Mouse (Mus musculus) Patski (cell line): Measurements from ENCODE around the gene Tada2a. TPM values are rescaled to one million over a fixed set of nuclear protein-coding genes. Genes with fewer than 3 reads are reported as not detected.

Experiments used
- ATAC-seq: fragments of 100-300 bp; one replicate; pipeline ENCODE4 v1.8.0; 2021
- CTCF ChIA-PET: fragments of 350-600 bp; sonication (Branson Sonifier 250); formaldehyde crosslinking; loops from one replicate; lab custom pipeline; 2022; ENCODE audit warnings: inconsistent platforms; lab: Charles Lee
- POLR2A ChIA-PET: fragments of 350-600 bp; sonication (Branson Sonifier 250); formaldehyde crosslinking; loops from one replicate; lab custom pipeline; 2022; ENCODE audit warnings: antibody characterized with exemption, inconsistent platforms; lab: Charles Lee
- DNase-seq: peaks from one replicate; pipeline ENCODE4 v3.0.0-alpha.2; 2011; ENCODE audit warnings: low read depth, low spot score
- H3K27me3 ChIP-seq: fragments of 371-371 bp; one replicate; pipeline ENCODE4 v1.5.1; 2021
- CTCF ChIP-seq: fragments of 100-300 bp; IDR thresholded peaks from one replicate; pipeline ENCODE4 v1.5.1; 2021
- in situ Hi-C: fragments of 300-500 bp; cut with MboI; formaldehyde crosslinking; loops from 3 replicates; pipeline ENCODE4 v1.11.1; 2018; ENCODE audit warnings: low pct_unique_long_range_greater_than_20kb, mixed read lengths
- polyA plus RNA-seq: library from polyadenylated mRNA; unstranded; gene quantifications from one replicate; pipeline ENCODE4 v1.2.3, GENCODE M21; 2021

Tada2a gene
- polyA plus RNA-seq, 1 experiment from 2014 or later = 22.9 TPM

DNA sequence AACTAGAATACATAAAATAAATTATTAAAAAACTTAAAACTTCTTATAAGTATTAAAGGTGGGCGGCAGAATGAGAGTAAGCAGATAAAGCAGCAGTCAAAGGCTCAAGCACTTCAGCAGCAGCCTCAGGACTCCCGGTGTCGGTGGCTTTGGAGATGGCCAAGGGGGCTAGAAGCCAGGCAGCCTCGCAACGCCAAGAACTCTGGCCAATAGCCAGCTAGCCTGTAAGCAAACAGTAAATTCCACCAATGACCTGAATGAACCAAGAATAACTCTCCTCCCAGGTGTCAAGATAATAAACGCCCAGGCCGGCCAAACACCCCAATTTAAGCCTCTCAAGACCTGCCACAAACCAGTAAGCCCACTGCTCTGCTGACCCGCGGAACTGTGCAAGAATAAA is 13.8 kb downstream of the Tada2a start:
- ChIA-PET CTCF (no interaction called here), POLR2A (no interaction called here)
- DNase-seq (no peak), ATAC-seq (no peak)
- in situ Hi-C loops = no loop called here
- TF ChIP-seq CTCF = no peak
- H3K27me3 ChIP-seq = no peaks in the 10 kb centered on the region

DNA sequence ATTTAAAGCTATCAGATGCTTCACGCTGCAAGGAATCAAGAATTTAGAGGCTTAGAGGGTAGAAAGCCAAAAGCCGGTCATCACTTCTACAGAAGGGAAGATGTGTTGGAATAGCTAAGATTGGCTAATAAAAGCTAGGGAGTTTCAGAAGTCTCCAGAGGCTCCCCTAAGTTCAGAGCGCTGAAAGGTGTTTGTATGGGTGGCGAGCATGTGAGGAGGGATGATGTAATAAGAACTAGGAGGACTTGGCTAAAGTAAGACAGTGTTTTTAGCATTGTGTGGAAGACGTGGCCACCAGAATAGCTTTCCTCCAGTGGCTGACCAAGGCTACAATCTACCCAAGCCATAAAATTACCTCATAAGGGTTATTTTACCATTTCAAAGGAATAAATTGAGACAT is 15.8 kb downstream of the Tada2a start:
- ATAC-seq (no peak), DNase-seq (no peak)
- CTCF ChIA-PET = interaction anchor here (0.9 to 1.6 kb wide), 5 partner anchors 12 to 136 kb away, joined by 3 to 5 read pairs (median 3); no protein-coding TSS in a partner anchor
- no peaks in the 10 kb centered on the region for H3K27me3 ChIP-seq
- in situ Hi-C loops = no loop called here
- POLR2A ChIA-PET = no interaction called here
- no peak for TF ChIP-seq CTCF

DNA sequence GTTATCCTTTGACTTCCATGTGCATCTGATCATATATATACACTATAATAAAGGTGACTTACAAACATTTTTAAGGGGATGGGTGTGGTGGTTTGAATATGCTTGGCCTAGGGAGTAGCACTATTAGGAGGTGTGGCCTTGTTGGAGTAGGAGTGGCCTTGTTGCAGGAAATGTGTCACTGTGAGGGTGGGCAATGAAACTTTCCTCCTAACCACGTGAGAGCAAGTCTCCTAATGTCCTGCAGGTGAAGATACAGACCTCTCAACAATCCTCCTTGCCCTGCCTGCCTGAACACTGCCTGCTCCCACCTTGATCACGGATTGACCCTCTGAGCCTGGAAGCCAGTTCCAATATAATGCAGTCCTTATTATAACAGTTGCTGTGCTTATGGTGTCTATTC is 22.3 kb downstream of the Tada2a start:
- ATAC-seq (no peak), DNase-seq (no peak)
- ChIA-PET CTCF (no interaction called here), POLR2A (no interaction called here)
- TF ChIP-seq CTCF = no peak
- H3K27me3 ChIP-seq = no peaks in the 10 kb centered on the region
- in situ Hi-C loops = no loop called here

DNA sequence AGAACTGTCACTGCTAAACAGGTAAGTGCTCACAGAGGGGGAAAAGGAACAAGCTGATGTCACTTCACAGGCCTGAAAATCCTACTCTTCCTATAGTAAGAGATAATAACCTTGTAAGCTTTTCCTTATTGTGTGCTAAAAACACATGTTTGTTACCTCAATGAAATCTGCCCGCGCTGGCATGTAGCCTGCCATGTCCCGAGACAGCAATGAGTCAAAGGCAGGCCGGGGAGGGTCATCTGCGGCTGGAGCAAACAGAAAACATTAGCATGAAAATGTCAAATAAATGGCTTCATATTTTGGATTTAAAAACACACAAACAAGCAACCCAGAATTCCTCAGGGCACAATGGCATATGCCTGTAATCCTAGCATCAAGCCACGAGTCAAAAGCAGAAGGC is 25.4 kb downstream of the Tada2a start:
- ChIA-PET CTCF (no interaction called here), POLR2A (no interaction called here)
- no peaks in the 10 kb centered on the region for H3K27me3 ChIP-seq
- no peak for TF ChIP-seq CTCF
- in situ Hi-C loops = no loop called here
- DNase-seq (no peak), ATAC-seq (no peak)

DNA sequence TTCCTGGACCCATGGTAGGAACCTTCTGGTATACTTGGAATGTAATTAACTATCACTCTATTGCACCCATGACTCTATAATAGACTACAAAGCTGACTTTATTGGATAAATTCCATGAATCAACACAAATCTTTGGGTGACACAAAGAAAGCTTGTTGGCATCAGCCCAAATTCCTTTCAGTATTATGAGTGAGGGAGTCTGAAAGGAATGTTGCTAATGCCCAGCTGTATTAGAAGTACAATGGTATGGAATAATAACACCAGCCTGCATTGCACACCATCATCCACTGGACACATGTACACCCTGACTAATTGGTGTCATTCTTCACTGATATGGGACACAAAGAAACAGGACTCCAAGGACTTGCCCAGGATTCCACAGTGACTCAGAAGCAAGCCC is 28.2 kb downstream of the Tada2a start:
- POLR2A ChIA-PET = interaction anchor here (1.8 kb wide), 1 partner anchor 17 kb away, joined by 6 read pairs; no protein-coding TSS in a partner anchor
- ATAC-seq (peak; percentile 57), DNase-seq (peak; percentile 79)
- no peaks in the 10 kb centered on the region for H3K27me3 ChIP-seq
- TF ChIP-seq CTCF = no peak
- in situ Hi-C loops = no loop called here
- CTCF ChIA-PET = interaction anchor here (1.3 to 2.2 kb wide), 2 partner anchors 9 to 12 kb away, joined by 4 to 5 read pairs; no protein-coding TSS in a partner anchor

DNA sequence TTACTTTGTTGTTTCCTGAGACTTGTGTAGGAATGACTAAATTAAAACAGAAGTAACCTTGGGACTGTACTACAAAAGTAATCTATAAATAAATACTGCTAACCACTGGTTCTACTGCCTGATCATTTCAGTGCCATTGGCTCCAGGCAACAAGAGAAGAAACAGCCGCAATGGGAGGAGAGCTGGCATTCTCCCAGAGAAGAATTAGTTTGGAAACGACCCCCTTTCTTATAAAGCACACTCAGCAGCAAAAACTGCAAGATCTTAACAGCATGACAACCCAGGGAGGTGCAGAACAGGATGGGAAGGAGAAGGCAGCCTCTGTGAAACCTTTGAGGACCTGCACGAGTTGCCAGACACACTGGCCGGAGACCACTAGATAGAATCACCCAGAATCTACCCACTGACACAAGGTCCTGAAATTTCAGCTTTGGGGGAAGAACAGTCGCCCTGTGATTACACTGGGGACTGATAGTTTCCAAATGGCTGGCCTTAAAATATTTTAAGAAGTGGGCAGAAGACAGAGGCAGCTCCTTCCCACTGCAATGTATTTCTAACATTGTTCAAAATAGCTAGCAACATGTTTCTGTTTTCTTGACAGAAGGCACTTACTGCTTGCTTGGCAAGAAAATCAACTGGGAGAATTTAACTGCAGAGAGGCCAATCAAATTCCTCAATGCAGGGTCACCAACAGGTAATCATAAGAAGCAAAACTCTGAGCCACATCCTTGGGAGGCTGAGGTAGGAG is 32.0 kb downstream of the Tada2a start:
- TF ChIP-seq CTCF = no peak
- H3K27me3 ChIP-seq = no peaks in the 10 kb centered on the region
- ChIA-PET POLR2A (no interaction called here), CTCF (interaction anchor here (1.2 to 2.3 kb wide), 2 partner anchors 11 kb away, joined by 3 to 5 read pairs; no protein-coding TSS in a partner anchor)
- in situ Hi-C loops = no loop called here
- DNase-seq (no peak), ATAC-seq (no peak)

DNA sequence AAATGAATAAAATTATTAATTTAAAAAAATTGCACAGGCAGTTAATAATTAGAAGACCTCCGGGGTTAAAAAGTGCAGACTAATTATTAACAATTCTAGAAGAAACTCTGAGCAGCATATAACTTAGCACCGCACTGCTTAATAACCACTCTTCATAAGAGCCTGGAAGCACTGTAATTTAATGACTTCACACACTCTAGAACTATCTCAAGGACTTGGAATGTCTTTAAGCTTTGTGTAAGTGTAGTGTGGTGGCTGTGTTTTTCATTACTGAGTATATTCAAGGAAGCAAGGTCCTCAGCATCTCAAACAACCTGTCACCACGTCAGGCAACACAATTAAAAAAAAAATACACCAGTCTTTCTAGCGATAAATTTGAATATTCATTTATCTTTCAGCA is 34.3 kb downstream of the Tada2a start:
- ChIA-PET POLR2A (no interaction called here), CTCF (interaction anchor here (2.5 kb wide), 1 partner anchor 19 kb away, joined by 8 read pairs; no protein-coding TSS in a partner anchor)
- in situ Hi-C loops = no loop called here
- H3K27me3 ChIP-seq = no peaks in the 10 kb centered on the region
- DNase-seq (no peak), ATAC-seq (no peak)
- TF ChIP-seq CTCF = no peak

DNA sequence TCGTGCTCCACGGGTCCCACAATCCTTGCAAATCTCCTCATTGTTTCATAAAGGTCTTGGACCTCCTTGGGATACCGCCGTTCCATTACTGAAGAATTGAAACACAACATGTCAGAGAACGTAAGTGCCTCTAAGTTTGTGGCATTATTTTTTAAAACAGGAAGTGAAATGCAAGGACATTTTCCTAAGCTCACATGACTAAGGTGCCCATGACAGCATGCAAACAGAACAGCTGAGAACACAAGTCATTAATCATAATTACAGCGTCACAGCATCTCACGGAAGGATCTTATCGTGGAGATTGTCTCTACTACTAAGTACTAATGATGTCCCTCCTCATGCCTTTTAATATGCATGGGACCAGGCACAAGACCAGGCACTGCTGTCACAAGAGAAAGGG is 38.8 kb downstream of the Tada2a start:
- ATAC-seq = no peak
- no peak for TF ChIP-seq CTCF

DNA sequence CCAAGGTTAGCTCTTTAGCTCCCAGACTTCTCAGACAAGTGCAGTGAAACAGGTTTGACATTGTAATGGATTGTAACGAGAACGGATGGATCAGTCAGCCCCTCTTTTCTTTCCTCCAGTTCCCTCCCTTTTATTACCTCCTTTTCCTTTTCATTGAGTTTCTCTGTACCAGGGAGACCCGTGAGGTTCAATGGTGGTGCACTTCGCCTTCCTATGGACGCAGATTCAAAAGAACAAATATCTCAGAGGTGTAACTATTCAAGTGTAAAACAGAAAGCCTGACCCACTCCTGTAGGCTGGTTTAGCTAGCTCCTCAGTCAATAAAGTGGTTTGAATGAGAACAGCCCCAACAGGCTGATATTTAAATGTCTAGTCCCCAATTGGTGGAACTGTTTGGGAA is 47.5 kb downstream of the Tada2a start:
- ChIA-PET CTCF (no interaction called here), POLR2A (no interaction called here)
- ATAC-seq (no peak), DNase-seq (no peak)
- no peaks in the 10 kb centered on the region for H3K27me3 ChIP-seq
- in situ Hi-C loops = no loop called here
- TF ChIP-seq CTCF = no peak

More for the DNA sequence above, 38.8 kb downstream of the Tada2a start:
- CTCF ChIA-PET = no interaction called here
- H3K27me3 ChIP-seq = no peaks in the 10 kb centered on the region
- in situ Hi-C loops = no loop called here
- POLR2A ChIA-PET = no interaction called here
- DNase-seq = no peak

DNA sequence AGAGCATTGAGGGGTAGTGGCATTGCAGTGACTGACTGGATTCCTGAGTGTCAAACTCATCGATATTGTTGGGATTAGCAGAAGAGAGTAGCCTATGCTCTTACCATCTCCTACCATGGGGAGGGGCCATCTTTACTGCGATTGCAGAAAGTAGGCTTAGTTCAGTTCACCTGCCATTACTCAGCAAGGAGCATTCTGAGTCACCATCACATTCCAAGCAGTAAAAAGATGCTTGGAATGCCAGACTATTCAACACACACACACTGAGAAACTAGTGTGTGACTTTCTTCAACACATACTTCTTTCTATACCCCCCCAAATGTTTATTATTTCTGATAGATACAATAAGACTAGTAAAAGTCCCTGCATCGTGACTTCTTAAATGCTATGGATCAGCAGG is 49.1 kb downstream of the Tada2a start:
- DNase-seq (no peak), ATAC-seq (peak; percentile 28)
- in situ Hi-C loops = no loop called here
- CTCF ChIA-PET = no interaction called here
- peak; percentile 17 for TF ChIP-seq CTCF
- POLR2A ChIA-PET = interaction anchor here (1.0 to 1.6 kb wide), 2 partner anchors 34 to 37 kb away, joined by 3 read pairs; no protein-coding TSS in a partner anchor
- no peaks in the 10 kb centered on the region for H3K27me3 ChIP-seq

DNA sequence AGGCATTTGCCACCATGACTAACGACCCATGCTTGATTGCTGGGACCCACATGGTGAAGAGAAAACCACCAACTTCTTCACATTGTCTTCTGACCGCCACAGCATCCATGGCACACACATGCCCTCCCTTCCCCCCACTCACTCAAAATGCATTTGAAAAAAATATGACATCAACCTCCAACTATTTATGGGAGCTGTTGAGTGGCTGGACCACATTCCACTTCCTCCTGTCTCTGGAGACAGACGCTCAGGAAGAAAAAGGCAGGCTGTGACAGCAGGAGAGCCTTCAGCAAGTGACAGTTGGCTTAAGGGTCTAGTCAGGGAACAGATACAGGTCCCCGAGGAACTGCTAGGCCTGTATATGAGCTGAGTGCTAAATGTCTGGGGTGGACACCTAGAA is 49.5 kb downstream of the Tada2a start:
- ChIA-PET CTCF (no interaction called here), POLR2A (interaction anchor here (1.0 to 1.6 kb wide), 2 partner anchors 34 to 37 kb away, joined by 3 read pairs; no protein-coding TSS in a partner anchor)
- in situ Hi-C loops = no loop called here
- TF ChIP-seq CTCF = no peak
- ATAC-seq (peak; percentile 32), DNase-seq (no peak)
- no peaks in the 10 kb centered on the region for H3K27me3 ChIP-seq
